Mouse (Mus musculus): Measurements from ENCODE around the gene Gm21985. TPM values are rescaled to one million over a fixed set of nuclear protein-coding genes. Genes with fewer than 3 reads are reported as not detected.
A peak's percentile ranks its signal among the peaks of the same experiment; 100 is the strongest.
"Not testable (repeated sequence)": the region's sequence is repeated elsewhere in the genome, so short reads cannot be mapped to it uniquely, and the experiment has no call there.

Gm21985 gene
- total RNA-seq, 4 experiments from 2014 or later: 1.5 TPM; not detected in 3

GRCm38 (mm10) chr2:112265448-112266241, 469 bp upstream of the Gm21985 start, which contains the start of gene Slc12a6:
Gene Slc12a6, plus strand, starts transcription at chr2:112265825.
- DNase-seq: peak; percentile 91

- DNase-seq: no peak
Observed at GRCm38 (mm10) chr2:112266780-112267179, 666 bp downstream of the Gm21985 start.

DNA sequence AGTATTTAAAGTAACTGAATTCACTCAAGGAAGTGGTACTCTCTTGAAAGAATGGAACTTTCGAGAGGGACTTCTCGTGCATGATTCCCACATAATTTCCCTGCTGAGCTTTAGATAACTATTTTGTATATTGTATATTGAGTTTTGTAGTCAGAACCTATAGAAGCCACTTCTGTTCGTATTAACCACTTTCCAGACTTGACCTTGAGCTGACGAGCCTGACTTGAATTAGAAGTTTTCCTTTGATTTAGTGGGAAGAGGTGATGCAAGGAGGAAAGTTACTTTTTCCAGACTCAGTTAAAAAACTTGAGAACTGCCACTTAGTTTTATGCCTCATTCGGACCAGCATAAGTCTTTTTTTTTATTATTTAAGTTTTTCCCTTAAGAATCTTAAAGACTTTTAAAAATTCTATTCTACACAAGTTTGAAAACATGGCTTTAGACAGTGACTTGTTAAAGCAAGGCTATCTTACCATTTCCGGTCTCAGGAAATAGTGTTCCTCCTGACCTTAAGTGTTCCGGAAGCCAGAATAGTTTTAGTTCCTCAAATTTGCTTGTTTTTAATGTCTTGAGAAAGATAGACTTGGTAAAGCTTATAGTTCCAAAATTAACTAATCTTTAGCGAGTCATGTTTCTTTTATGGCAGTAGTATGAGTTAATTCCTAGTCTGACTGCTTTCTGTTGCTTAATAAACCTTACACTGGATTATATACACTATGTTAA, 1.6 kb downstream of the Gm21985 start:
- DNase-seq: no peak

DNA sequence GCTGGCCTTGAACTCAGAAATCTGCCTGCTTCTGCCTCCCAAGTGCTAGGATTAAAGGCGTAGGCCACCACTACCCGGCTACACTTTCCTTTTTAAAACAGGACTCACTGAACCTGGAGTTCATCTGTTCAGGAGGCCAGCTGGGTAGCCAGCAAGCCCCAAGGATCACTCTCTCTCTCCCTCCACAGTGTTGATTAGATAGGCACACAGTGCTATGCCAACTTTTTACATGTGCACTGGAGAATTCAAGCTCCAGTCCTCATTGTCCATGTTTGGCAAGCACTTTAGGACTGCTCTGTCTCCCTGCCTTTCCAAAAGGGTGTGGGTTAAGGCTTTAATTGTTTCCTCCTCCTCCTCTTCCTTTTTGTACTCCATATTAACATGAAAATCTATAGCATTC, 3.9 kb downstream of the Gm21985 start:
- DNase-seq: no peak

DNA sequence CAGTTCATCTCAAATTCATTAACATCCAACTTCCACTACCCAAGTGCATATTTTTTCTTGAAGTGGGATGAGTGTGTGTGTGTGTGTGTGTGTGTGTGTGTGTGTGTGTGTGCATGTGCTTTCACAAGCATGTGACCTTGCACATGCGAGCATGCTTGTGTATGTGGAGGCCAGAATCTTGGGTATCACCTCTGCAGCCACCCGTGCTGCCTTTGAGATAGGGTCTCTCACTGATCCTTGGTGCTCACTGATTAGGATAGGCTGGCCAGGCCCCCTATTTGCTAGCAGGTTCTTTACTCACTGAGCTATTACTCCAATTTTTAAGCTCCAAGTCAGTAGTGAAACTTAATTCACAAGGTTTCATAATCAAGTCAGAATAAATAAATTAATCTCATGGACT, 6.8 kb downstream of the Gm21985 start:
- DNase-seq: no peak

- no peak for DNase-seq
Observed at GRCm38 (mm10) chr2:112273474-112273873, 7.4 kb downstream of the Gm21985 start.

DNA sequence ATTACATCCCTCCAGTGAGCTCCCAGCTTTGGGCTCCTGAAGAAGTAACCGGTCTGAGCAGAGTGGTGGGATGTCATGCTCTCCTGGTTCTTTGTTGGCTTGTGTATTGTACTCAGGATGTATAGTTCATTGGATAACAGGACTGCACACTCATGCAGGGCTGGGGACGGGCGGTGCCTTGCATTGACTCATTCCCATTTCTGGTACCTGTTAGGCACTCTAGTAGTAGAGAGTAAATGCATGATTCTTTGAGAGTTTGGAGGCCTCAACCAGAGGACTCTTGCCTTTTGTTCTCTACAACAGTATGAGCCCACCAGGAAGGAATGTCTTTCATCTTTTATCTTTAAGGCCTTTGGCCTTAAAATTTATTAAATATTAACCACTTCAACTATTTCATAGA, 10.8 kb downstream of the Gm21985 start:
- DNase-seq: no peak

DNA sequence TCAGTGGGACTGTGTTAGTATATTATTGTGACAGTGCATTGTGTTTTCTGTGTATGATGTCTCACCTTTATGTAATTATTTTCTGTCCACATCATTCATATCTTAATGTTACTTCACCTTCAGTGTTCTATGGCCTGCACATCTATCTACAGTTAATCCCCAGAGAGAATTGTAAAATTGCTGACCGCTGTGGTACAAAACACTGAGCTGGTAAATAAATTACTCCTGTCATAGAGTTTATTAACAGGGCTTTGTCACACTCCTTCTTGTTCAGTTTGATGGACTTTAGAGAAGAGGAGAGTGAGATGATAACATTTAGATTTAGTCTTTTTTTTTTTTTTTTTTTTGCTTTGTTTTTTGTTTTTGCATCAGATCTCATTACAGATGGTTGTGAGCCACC, 16.7 kb downstream of the Gm21985 start:
- no peak for DNase-seq

GRCm38 (mm10) chr2:112284363-112285030, 18.4 kb downstream of the Gm21985 start:
- peak; percentile 55 for DNase-seq

DNA sequence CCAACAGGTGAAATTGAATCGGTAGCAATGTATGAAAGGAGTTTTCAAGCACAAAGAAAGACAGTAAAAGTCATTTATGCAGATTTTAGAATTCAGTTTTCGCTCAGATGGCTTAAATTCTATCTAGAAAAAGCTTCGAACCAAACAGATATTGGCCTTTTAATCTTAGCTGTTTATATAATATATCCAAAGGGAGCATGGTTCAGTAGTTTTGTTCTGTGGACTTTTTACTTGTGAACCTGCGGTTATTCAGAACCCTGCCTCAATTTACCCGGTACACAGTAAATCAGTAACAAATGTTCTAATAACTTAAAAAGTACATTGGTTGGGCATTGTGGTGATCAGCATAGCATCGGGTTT, 18.9 kb downstream of the Gm21985 start:
- no peak for DNase-seq

DNA sequence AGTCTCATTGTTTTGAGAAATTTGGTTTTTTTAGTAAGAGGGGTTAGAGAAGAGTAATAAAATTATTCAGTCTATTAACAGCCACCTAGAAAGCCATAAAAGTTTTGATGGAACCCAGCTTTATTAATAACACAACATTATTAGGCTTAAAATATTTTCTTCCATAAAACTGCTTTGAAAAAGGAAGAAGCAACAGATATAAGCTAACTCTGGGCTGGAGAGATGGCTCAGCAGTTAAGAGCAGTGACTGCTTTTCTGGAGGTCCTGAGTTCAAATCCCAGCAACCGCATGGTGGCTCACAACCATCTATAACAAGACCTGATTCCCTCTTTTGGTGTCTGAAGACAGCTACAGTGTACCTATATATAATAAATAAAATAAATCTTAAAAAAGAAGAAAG, 19.9 kb downstream of the Gm21985 start:
- DNase-seq: not testable (repeated sequence)

DNA sequence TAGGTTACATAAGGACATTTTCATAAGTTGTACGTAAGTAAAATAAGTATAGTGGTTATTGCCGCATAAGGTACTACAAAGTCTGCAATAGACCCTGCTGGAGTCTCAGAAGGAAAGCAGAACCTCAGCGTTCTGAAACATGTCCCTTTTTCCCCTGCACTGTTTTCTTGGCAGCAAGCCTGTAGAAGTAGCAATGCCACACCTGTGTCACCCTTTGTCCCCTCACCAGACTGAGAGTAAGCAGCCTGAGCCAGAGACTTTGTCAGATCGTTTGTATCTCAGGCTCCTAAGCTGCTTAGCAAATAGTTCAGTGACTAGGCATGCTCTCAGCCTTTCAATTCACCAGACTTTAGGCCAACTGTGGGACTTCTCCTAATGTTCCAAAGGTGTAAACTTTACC, 20.9 kb downstream of the Gm21985 start:
- DNase-seq: no peak

GRCm38 (mm10) chr2:112289507-112289906, 23.4 kb downstream of the Gm21985 start:
- DNase-seq: no peak

- DNase-seq: no peak
Observed at GRCm38 (mm10) chr2:112292823-112293222, 26.7 kb downstream of the Gm21985 start.

DNA sequence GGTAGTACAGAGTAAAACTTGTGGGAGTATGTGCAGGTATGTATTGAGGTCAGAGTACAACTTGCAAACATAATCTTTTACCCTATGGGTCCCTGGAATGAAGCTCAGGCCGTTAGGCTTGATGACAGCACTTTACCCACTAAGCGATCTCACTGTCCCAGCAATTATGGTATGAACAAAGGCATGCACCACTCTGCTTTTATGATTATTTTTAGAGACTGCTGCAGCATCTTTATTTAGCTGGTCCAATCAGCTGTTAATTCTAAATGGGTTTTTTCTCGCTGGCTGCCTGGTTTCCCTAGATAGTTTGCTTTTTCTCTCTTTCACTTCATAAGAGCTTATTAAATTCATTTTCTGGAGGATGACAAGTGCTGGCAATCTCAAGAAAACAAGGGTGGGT, 30.1 kb downstream of the Gm21985 start:
- DNase-seq: no peak

DNA sequence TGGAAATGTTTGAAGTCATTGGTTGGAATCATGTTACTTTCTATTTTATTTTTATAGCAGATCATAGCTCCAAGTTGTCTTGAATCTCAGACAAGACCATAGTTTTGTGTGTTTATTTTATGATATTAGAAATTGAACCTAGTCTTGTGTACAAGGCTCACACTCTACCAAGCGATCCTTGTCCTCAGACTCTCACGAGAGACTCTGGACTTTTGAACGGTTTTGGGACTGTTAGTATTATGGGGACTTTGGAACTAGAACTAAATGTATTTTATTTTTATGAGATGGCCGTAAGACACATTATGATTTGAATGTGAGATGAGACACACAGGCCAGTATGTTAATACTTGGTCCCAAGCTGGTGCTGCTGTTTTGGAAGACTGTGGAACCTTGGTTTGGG, 32.1 kb downstream of the Gm21985 start:
- DNase-seq: no peak

DNA sequence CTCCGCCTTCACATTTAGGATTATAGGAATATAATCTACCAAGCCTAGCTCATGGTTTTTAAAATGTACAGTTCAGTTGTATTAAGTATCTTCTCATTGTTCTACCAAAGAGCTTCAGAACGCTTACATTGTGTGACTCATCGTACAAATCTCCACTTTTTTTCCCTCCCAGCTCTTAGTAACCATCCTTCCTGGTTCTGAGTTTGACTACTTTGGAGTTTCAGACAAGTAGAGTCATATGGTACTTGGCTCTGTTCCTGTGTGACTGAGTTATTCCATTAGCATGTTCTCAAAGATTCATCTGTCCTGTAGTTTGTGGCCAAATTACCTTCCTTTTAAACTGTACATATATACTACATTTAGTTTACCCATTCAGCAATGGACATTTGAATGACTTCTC, 42.6 kb downstream of the Gm21985 start:
- DNase-seq: no peak

DNA sequence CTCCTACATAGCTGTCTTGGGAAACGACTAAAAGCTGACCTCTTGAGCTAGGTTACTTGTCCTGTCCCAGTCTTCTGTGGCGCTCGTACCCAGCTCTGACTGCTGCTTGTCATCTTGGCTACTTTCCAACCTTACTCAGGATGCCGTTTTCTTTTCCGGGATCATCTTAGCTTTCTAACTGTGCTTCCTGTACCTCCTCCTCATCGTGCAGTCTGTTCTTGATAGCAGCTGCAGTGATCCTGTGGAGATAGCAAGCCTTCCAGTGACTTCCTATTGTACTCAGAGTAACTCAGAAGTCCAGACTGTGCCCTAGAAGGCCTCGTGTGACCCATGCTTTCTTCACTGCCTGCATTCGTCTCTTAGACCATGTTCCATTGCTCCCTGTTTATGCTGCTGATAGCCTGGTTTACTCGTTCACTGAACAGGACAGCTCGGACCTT, 43.1 kb downstream of the Gm21985 start:
- DNase-seq: peak; percentile 9

DNA sequence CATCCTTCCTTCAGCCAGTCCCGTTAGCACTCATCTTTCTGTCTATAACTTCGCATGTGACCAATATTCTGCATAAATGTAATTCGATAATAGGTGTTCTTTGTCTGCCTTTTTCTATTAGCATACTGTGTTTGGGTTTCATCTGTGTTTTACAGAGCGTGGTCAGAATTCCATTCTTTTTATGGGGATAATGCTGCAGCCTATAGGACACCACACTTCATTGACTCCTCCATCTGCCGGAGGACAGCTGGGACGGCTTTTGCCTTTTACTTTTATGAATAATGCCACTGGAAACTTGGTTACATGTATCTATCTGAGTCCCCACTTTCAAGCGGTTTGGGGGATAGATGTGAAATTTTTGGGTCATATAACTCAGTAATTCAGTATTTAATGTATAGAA, 49.5 kb downstream of the Gm21985 start:
- no peak for DNase-seq

DNA sequence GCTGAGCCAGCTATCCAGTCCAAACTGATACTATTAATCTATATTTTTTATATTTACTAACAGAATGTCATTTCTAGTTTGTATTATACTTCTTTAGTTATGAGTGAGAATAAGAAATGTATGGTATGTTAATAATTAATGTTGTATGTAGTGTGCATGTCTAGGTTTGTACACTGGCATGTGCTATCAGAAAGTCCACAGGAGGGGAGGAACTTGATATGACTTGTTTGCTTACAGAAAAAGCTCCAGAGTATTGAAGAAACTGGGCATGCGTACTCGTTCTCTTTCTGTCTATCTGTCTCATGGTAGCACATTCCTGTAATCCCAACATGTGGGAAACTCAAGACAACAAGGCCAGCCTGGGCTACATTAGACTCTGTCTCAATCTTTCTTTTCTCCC, 52.1 kb downstream of the Gm21985 start:
- no peak for DNase-seq

DNA sequence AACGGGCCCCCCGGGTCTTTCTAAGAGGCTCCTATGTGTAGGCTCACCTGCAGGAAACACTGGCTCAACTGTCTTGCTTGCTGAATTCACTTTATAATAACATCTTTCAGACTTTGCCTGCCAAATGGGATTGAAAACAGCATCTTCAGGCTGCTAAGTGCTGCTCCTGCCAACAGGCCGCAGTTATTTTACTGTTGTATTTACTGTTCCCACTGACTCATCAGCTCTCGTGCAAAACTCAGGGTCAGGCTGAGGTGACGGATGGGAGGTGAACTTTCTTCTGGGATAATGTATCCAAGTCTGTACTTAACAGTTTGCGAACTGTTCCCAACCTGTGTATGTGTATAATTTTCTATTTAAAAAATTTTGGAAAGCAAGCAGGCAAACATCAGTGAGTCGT, 52.8 kb downstream of the Gm21985 start:
- no peak for DNase-seq

DNA sequence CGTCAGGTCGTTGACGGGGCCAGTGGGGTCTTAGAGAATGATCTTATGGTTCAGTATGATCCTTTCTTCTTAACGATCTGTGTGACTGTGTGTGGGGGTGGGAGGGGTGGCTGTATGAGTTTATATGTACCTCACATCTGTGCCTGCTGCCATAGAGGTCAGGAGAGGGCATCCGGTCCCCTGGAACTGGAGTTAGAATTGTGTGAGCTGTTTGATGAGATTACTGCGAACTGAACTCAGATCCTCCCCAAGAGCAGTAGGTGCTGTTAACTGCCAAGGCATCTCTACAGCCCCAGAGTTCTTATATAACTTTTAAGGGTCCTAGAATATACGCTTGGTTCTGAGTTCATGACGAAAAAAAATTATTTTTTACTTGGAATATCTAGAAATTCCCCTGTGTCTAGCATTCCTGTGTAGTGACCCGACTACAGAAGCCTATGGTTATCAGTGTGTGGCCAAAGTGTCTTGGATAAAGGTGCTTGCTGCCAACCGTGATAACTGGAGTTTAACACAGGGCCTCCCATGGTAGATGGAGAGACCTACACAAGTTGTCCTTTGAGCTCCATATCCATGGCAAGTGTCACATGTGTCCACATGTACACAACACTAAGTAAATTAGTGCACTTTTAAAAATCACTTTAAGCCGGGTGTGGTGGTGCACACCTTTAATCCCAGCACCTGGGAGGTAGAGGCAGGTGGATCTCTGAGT, 62.1 kb downstream of the Gm21985 start:
- DNase-seq: no peak
